In genomic region chr3:116923042-116923441, GRCm38 (mm10) we compare ENCODE assay signal across 37 mouse cellular contexts. TPM values are rescaled to one million over a fixed set of nuclear protein-coding genes. Genes with fewer than 3 reads are reported as not detected.
DNase-seq lines count a peak whose midpoint lies in the region; ATAC-seq and TF ChIP-seq lines count a peak whose summit lies in the region.
"Had no signal": no experiment of that assay in that cellular context is flagged by ENCODE, and none has a peak within 500 bp of the region (broad histone marks: within the 10 kb centered on the region; RNA-seq: fewer than 3 reads in every experiment).

No protein-coding gene starts in this region.

- TF ChIP-seq EP300 in heart, adult 2 months (IDR thresholded peaks at IDR 0.05; ENCODE audit: insufficient read depth, low read depth, low read length): no peak
- no peak for TF ChIP-seq EP300 in lung, postnatal 0 days (IDR thresholded peaks at IDR 0.05)

- no peak for TF ChIP-seq CTCF in heart, adult 2 months (IDR thresholded peaks at IDR 0.05)
- no peak for TF ChIP-seq CTCF in lung, postnatal 0 days (IDR thresholded peaks at IDR 0.05)

- no peak for DNase-seq in heart, adult 2 months
- DNase-seq in heart, embryonic 10.5 days (ENCODE audit: low spot score): no peak
- no peak for DNase-seq in lung, postnatal 0 days (ENCODE audit: low spot score)
- no peak for DNase-seq in lung, postnatal 14 days
- no peak for DNase-seq in midbrain, embryonic 14.5 days
- DNase-seq: adrenal gland, postnatal 10 days; cerebellum, adult 11 months; cerebellum, adult 9-10 months; cerebellum, postnatal 36 days; gastrocnemius, postnatal 10 days; heart, postnatal 4 days; kidney, adult 2 months; layer of hippocampus, adult 9-11 months; liver, postnatal 0 days; right cerebral cortex, postnatal 4 days; thymus, postnatal 4 days had no signal

- H3K27me3 ChIP-seq in heart, adult 2 months (ENCODE audit: control insufficient read depth, insufficient read depth, low read length): no peaks in the 10 kb centered on the region
- H3K27me3 ChIP-seq in heart, embryonic 10.5 days (ENCODE audit: insufficient read depth, poor library complexity, severe bottlenecking): no peaks in the 10 kb centered on the region
- no peaks in the 10 kb centered on the region for H3K27me3 ChIP-seq in lung, postnatal 0 days (replicated peaks; ENCODE audit: insufficient read depth, low read length)
- no peaks in the 10 kb centered on the region for H3K27me3 ChIP-seq in intestine, embryonic 15.5 days (replicated peaks)
- 0 out of 2 replicates have a peak, but pooled peaks cover 2% of the 10 kb centered on the region for H3K27me3 ChIP-seq in limb, embryonic 13.5 days
- H3K27me3 ChIP-seq in midbrain, embryonic 14.5 days (ENCODE audit: control insufficient read depth, insufficient read depth, low read length): no peaks in the 10 kb centered on the region
- H3K27me3 ChIP-seq: forebrain, embryonic 15.5 days; hindbrain, embryonic 13.5 days; liver, embryonic 12.5 days; Patski had no signal

- intact Hi-C loops in heart, adult 2 months (cut with DNase I): loop anchor here (5.0 kb wide), 2 partner anchors 99 to 144 kb away; no protein-coding TSS in a partner anchor

- peaks cover 32% of the 10 kb centered on the region for H3K36me3 ChIP-seq in heart, adult 2 months (ENCODE audit: control insufficient read depth, insufficient read depth, low read length)
- no peaks in the 10 kb centered on the region for H3K36me3 ChIP-seq in heart, embryonic 10.5 days
- no peaks in the 10 kb centered on the region for H3K36me3 ChIP-seq in lung, postnatal 0 days (ENCODE audit: insufficient read depth, low read length)
- no peaks in the 10 kb centered on the region for H3K36me3 ChIP-seq in intestine, embryonic 15.5 days
- no peaks in the 10 kb centered on the region for H3K36me3 ChIP-seq in limb, embryonic 13.5 days
- H3K36me3 ChIP-seq in midbrain, embryonic 14.5 days (ENCODE audit: control insufficient read depth, insufficient read depth, low read length): 0 out of 2 replicates have a peak, but pooled peaks cover 4% of the 10 kb centered on the region
- H3K36me3 ChIP-seq: hindbrain, embryonic 13.5 days; liver, embryonic 12.5 days; midbrain, embryonic 10.5 days had no signal

- H3K4me2 ChIP-seq in lung, postnatal 0 days (replicated peaks; ENCODE audit: low read depth, low read length): 0 out of 2 replicates have a peak overlapping the region, but pooled peaks have one; percentile 6
- H3K4me2 ChIP-seq in intestine, embryonic 15.5 days (replicated peaks): 0 out of 2 replicates have a peak overlapping the region, but pooled peaks have one; percentile 19
- peak overlapping the region; percentile 14; the same call in 1 of the 2 replicates for H3K4me2 ChIP-seq in limb, embryonic 13.5 days (replicated peaks)
- no peak overlapping the region for H3K4me2 ChIP-seq in midbrain, embryonic 14.5 days (ENCODE audit: low read length)
- H3K4me2 ChIP-seq: forebrain, embryonic 15.5 days; heart, embryonic 11.5 days; hindbrain, embryonic 13.5 days; liver, embryonic 12.5 days had no signal

- no peak overlapping the region for H3K9ac ChIP-seq in heart, adult 2 months (ENCODE audit: low read depth, low read length)
- no peak overlapping the region for H3K9ac ChIP-seq in lung, postnatal 0 days (replicated peaks; ENCODE audit: low read depth)
- H3K9ac ChIP-seq in intestine, embryonic 15.5 days: no peak overlapping the region
- H3K9ac ChIP-seq in limb, embryonic 13.5 days: no peak overlapping the region
- H3K9ac ChIP-seq in midbrain, embryonic 14.5 days (replicated peaks; ENCODE audit: low read length): no peak overlapping the region
- H3K9ac ChIP-seq: forebrain, embryonic 15.5 days; hindbrain, embryonic 13.5 days; liver, embryonic 12.5 days; liver, postnatal 0 days had no signal

- ATAC-seq in lung, postnatal 0 days: no peak
- no peak for ATAC-seq in intestine, embryonic 15.5 days
- ATAC-seq in limb, embryonic 13.5 days (ENCODE audit: low FRiP score, low read depth): no peak
- no peak for ATAC-seq in midbrain, embryonic 14.5 days (ENCODE audit: low FRiP score, low TSS enrichment)
- ATAC-seq: forebrain, embryonic 15.5 days; liver, embryonic 12.5 days; liver, postnatal 0 days; midbrain, embryonic 16.5 days; Patski had no signal

- no peak overlapping the region for H3K4me3 ChIP-seq in heart, adult 2 months
- no peak overlapping the region for H3K4me3 ChIP-seq in heart, embryonic 10.5 days
- no peak overlapping the region for H3K4me3 ChIP-seq in lung, postnatal 0 days (ENCODE audit: low read depth, low read length)
- H3K4me3 ChIP-seq in intestine, embryonic 15.5 days (replicated peaks): no peak overlapping the region
- no peak overlapping the region for H3K4me3 ChIP-seq in limb, embryonic 13.5 days
- no peak overlapping the region for H3K4me3 ChIP-seq in midbrain, embryonic 14.5 days (replicated peaks; ENCODE audit: low read depth, low read length)
- H3K4me3 ChIP-seq: forebrain, embryonic 15.5 days; hindbrain, embryonic 13.5 days; liver, embryonic 12.5 days; midbrain, embryonic 10.5 days had no signal

- H3K79me2 ChIP-seq in heart, adult 2 months (replicated peaks; ENCODE audit: control insufficient read depth, insufficient read depth, low read length): no peaks in the 10 kb centered on the region; the same call in 1 of the 2 replicates

- TF ChIP-seq POLR2A in heart, adult 2 months (IDR thresholded peaks at IDR 0.05; ENCODE audit: insufficient read depth, low read depth, low read length): no peak

- H3K4me1 ChIP-seq in heart, adult 2 months (ENCODE audit: control insufficient read depth, insufficient read depth, low read length): peaks cover 2% of the 10 kb centered on the region
- H3K4me1 ChIP-seq in heart, embryonic 10.5 days: no peaks in the 10 kb centered on the region
- H3K4me1 ChIP-seq in lung, postnatal 0 days (ENCODE audit: insufficient read depth, low read depth, low read length): no peaks in the 10 kb centered on the region
- no peaks in the 10 kb centered on the region for H3K4me1 ChIP-seq in intestine, embryonic 15.5 days (replicated peaks)
- 0 out of 2 replicates have a peak, but pooled peaks cover 4% of the 10 kb centered on the region for H3K4me1 ChIP-seq in limb, embryonic 13.5 days
- no peaks in the 10 kb centered on the region for H3K4me1 ChIP-seq in midbrain, embryonic 14.5 days (ENCODE audit: control insufficient read depth, insufficient read depth, low read length)
- H3K4me1 ChIP-seq: forebrain, embryonic 15.5 days; hindbrain, embryonic 13.5 days; liver, embryonic 12.5 days; midbrain, embryonic 10.5 days had no signal

- H3K27ac ChIP-seq in heart, adult 2 months: peak overlapping the region; percentile 1; the same call in 1 of the 2 replicates
- H3K27ac ChIP-seq in heart, embryonic 10.5 days: no peak overlapping the region
- no peak overlapping the region for H3K27ac ChIP-seq in lung, postnatal 0 days (ENCODE audit: low read length)
- no peak overlapping the region for H3K27ac ChIP-seq in intestine, embryonic 15.5 days
- H3K27ac ChIP-seq in limb, embryonic 13.5 days: no peak overlapping the region
- H3K27ac ChIP-seq in midbrain, embryonic 14.5 days (replicated peaks; ENCODE audit: low read depth, low read length): no peak overlapping the region
- H3K27ac ChIP-seq: forebrain, embryonic 15.5 days; hindbrain, embryonic 13.5 days; kidney, postnatal 0 days; liver, embryonic 12.5 days; midbrain, embryonic 10.5 days; stomach, postnatal 0 days had no signal

- H3K9me3 ChIP-seq in heart, embryonic 10.5 days: no peaks in the 10 kb centered on the region
- H3K9me3 ChIP-seq in lung, postnatal 0 days (ENCODE audit: low read length): no peaks in the 10 kb centered on the region
- H3K9me3 ChIP-seq in intestine, embryonic 15.5 days: no peaks in the 10 kb centered on the region
- H3K9me3 ChIP-seq in limb, embryonic 13.5 days: no peaks in the 10 kb centered on the region
- no peaks in the 10 kb centered on the region for H3K9me3 ChIP-seq in midbrain, embryonic 14.5 days (ENCODE audit: control insufficient read depth, low read length)
- H3K9me3 ChIP-seq: forebrain, embryonic 15.5 days; hindbrain, embryonic 13.5 days; liver, embryonic 12.5 days; midbrain, embryonic 10.5 days had no signal

- WGBS in heart, adult 2 months: 88% methylated on average over 12 of the region's 12 CpGs
- WGBS in heart, embryonic 10.5 days: 86% methylated on average over 12 of the region's 12 CpGs
- 49% methylated on average over 12 of the region's 12 CpGs for WGBS in lung, postnatal 0 days
- WGBS in intestine, embryonic 15.5 days: 38% methylated on average over 12 of the region's 12 CpGs
- 30% methylated on average over 12 of the region's 12 CpGs for WGBS in limb, embryonic 13.5 days
- 95% methylated on average over 12 of the region's 12 CpGs for WGBS in midbrain, embryonic 14.5 days

RNA-seq across cellular contexts. Expression of gene 4930455H04Rik, which starts 45.0 kb away (rescaled TPM):
- not detected for total RNA-seq in heart, adult 2 months (2021)
- 0.16 TPM in 1 of 2 replicates, not detected in the other for polyA plus RNA-seq in heart, adult 2 months (2012; rRNA removed)
- not detected in 2 replicates for polyA plus RNA-seq in heart, embryonic 10.5 days (2016; fragmentation: Nextera tagmentation; extraction: Ambion mirVana)
- polyA plus RNA-seq in lung, postnatal 0 days (2015; fragmentation: Nextera tagmentation; extraction: Ambion mirVana): not detected in 2 replicates
- polyA plus RNA-seq in intestine, embryonic 15.5 days (2015; fragmentation: Nextera tagmentation; extraction: Ambion mirVana): not detected in 2 replicates
- polyA plus RNA-seq in limb, embryonic 13.5 days (2015; fragmentation: Nextera tagmentation; extraction: Ambion mirVana): not detected in 2 replicates
- polyA plus RNA-seq in midbrain, embryonic 14.5 days (2014; fragmentation: Nextera tagmentation; extraction: Ambion mirVana): not detected in 2 replicates
- total RNA-seq: left cerebral cortex, postnatal 10 days; MEL had no signal
- polyA plus RNA-seq: embryonic facial prominence, embryonic 11.5 days; forebrain, embryonic 15.5 days; gonadal fat pad, adult 2 months; heart, embryonic 11.5 days; heart, postnatal 0 days; hindbrain, embryonic 13.5 days; kidney, adult 2 months; kidney, postnatal 0 days; large intestine, adult 2 months; limb, embryonic 14.5 days; liver, embryonic 12.5 days; liver, postnatal 0 days; midbrain, embryonic 10.5 days; midbrain, embryonic 16.5 days; neural tube, embryonic 11.5 days; Patski; spleen, adult 2 months; thymus, postnatal 0 days had no signal

RNA-seq across cellular contexts. Expression of gene Palmd, which starts 45.7 kb away (rescaled TPM):
- 10 to 100 TPM; 55.2 to 55.6 TPM for total RNA-seq in heart, adult 2 months (2021)
- polyA plus RNA-seq in heart, adult 2 months (2012; rRNA removed): 13.7 and 21.2 TPM in 2 replicates
- polyA plus RNA-seq in heart, embryonic 10.5 days (2016; fragmentation: Nextera tagmentation; extraction: Ambion mirVana): 3.9 and 6.6 TPM in 2 replicates
- 16.1 and 23.0 TPM in 2 replicates for polyA plus RNA-seq in lung, postnatal 0 days (2015; fragmentation: Nextera tagmentation; extraction: Ambion mirVana)
- 2.9 and 3.2 TPM in 2 replicates for polyA plus RNA-seq in intestine, embryonic 15.5 days (2015; fragmentation: Nextera tagmentation; extraction: Ambion mirVana)
- 17.1 and 18.3 TPM in 2 replicates for polyA plus RNA-seq in limb, embryonic 13.5 days (2015; fragmentation: Nextera tagmentation; extraction: Ambion mirVana)
- polyA plus RNA-seq in midbrain, embryonic 14.5 days (2014; fragmentation: Nextera tagmentation; extraction: Ambion mirVana): 7.3 and 11.5 TPM in 2 replicates
- total RNA-seq: MEL had no signal
